Mouse (Mus musculus) splenic B cell, adult 2 months (primary cell): ENCODE measurements around the gene Kif22.

Experiments used
- DNase-seq: peaks from one replicate; pipeline ENCODE4 v3.0.0-alpha.2; 2011; ENCODE audit warnings: low read depth, low spot score
- H3K27me3 ChIP-seq: 2 replicates; pipeline ENCODE4 v1.6.1; 2012; ENCODE audit warnings: mild to moderate bottlenecking, low read length, moderate library complexity, mixed read lengths; ENCODE audit not compliant: control insufficient read depth, poor library complexity, insufficient read depth, severe bottlenecking
- H3K36me3 ChIP-seq: 2 replicates; pipeline ENCODE4 v1.6.1; 2012; ENCODE audit warnings: mild to moderate bottlenecking, low read length, moderate library complexity, mixed read lengths; ENCODE audit not compliant: control insufficient read depth, poor library complexity, insufficient read depth, severe bottlenecking

The Kif22 gene

GRCm38 (mm10) chr7:127076188-127076587 is 33.9 kb upstream of the Kif22 start:
- Histone ChIP-seq H3K36me3 (no peaks in the 10 kb centered on the region), H3K27me3 (no peaks in the 10 kb centered on the region)
- DNase-seq = no peak

GRCm38 (mm10) chr7:127073221-127073620 is 30.9 kb upstream of the Kif22 start:
- H3K36me3 ChIP-seq = no peaks in the 10 kb centered on the region
- no peaks in the 10 kb centered on the region for H3K27me3 ChIP-seq

GRCm38 (mm10) chr7:127070871-127071413 is 28.7 kb upstream of the Kif22 start:
- DNase-seq = no peak
- Histone ChIP-seq H3K36me3 (no peaks in the 10 kb centered on the region), H3K27me3 (no peaks in the 10 kb centered on the region)

More at GRCm38 (mm10) chr7:127073221-127073620, 30.9 kb upstream of the Kif22 start:
- DNase-seq = no peak

DNA sequence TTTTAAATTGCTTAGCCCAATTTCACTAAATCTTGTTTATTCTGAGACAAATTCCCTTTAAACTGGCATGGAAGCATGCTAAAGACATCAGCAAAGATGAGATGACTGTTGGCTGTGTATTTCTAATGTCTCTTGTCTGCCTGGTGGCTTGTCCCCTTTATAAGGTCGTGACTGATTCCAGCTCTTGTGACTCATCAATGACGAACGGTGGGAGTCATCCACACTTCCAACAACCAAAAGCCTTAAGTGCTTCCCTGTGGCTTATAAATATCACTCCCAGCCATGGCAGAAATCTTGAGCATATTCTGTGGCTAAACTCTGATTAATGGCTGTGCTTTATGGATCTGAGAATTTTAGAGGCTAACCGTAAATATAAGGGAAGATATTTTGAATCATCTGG is 24.0 kb upstream of the Kif22 start:
- no peaks in the 10 kb centered on the region for H3K36me3 ChIP-seq
- no peaks in the 10 kb centered on the region for H3K27me3 ChIP-seq
- DNase-seq = no peak

GRCm38 (mm10) chr7:127065538-127065937 is 23.3 kb upstream of the Kif22 start:
- DNase-seq = peak; percentile 39
- Histone ChIP-seq H3K27me3 (no peaks in the 10 kb centered on the region), H3K36me3 (no peaks in the 10 kb centered on the region)

GRCm38 (mm10) chr7:127055026-127055585 is 12.8 kb upstream of the Kif22 start:
- Histone ChIP-seq H3K27me3 (no peaks in the 10 kb centered on the region), H3K36me3 (no peaks in the 10 kb centered on the region)
- DNase-seq = no peak

- no peak for DNase-seq
- H3K36me3 ChIP-seq = no peaks in the 10 kb centered on the region
- no peaks in the 10 kb centered on the region for H3K27me3 ChIP-seq
Observed at GRCm38 (mm10) chr7:127031244-127031643, 11.0 kb downstream of the Kif22 start.

- H3K27me3 ChIP-seq = no peaks in the 10 kb centered on the region
- no peak for DNase-seq
- no peaks in the 10 kb centered on the region for H3K36me3 ChIP-seq
Observed at GRCm38 (mm10) chr7:127030172-127030571, 12.1 kb downstream of the Kif22 start.

DNA sequence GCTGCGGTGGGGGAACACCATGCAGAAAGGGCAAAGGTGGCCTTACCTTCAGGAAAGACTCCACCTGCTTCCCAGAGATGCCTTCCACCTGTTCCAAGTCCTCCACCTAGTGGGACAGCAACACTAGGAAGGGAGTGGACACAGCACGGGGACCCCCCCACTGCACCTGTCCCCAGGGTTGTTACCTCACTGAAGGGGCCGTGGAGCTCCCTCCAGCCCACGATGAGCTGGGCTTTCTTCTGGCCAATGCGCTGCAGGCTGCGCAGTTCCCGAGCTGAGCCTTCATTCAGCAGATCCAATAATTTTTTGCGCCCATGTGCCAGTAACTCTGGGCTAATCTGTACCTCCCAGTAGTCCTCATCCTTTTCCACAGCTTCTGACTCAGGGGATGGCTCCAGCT is 14.4 kb downstream of the Kif22 start:
- Histone ChIP-seq H3K36me3 (peaks cover 8% of the 10 kb centered on the region), H3K27me3 (no peaks in the 10 kb centered on the region)
- no peak for DNase-seq

DNA sequence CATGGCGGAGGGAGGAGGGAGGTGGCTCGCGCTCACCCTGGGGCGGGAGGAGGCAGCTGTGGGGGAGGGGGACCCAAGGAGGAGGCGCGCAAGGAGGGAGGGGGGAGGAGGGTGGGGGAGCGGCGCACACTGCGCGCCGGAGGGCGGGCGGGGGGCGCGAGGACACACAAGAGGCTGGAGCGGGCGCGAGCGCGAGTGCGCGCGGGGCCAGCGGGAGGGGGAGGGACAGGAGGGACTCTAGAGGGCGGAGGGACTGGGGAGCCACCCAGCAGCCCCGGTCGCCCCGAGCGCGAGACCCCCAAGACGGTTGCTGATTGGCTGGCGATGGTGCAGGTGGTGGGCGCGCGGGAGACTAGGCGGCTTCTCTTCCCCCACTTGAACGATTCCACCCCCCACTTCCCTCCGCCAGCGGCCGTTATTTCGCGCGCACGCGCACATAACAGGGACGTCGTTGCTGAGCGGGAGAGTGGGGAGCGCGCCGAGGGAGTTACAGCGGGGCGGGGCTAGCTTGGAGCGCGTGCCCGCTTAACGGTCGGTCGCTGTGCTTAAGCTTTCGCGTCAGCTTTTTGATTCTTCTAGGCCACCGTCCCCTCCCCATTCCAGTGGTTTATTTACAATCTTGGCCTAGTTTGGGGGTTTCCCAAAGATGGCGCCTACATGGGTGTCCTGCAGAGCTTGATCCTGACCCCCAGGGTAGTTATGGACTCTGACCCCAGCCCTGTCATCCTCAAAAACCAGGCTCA is 15.1 kb downstream of the Kif22 start, which contains the start of gene Maz:
Gene Maz, minus strand, starts transcription at position 54 of the 743 bp plus-strand sequence.
- Histone ChIP-seq H3K27me3 (no peaks in the 10 kb centered on the region), H3K36me3 (peaks cover 8% of the 10 kb centered on the region)
- peak; percentile 100 for DNase-seq

DNA sequence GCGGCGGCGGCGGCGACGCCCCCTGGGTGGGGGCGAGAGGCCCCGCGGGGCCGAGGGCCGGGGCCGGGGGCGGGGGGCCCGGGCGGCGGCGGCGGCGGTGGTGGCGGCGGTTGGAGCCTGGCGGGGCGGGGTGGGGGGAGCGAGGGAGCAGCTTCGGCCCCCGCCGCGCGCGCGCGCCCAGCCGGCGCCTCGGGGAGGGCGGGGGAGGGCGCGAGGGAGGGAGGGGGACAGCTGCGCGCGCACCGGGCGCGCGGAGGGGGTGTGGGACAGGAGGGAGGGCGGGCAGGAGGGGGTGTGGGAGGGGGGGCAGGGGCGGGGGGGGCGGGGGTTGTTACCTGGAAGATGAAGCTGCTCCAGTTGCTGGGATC is 15.7 kb downstream of the Kif22 start:
- H3K27me3 ChIP-seq = no peaks in the 10 kb centered on the region
- H3K36me3 ChIP-seq = peaks cover 8% of the 10 kb centered on the region
- peak; percentile 90 for DNase-seq

DNA sequence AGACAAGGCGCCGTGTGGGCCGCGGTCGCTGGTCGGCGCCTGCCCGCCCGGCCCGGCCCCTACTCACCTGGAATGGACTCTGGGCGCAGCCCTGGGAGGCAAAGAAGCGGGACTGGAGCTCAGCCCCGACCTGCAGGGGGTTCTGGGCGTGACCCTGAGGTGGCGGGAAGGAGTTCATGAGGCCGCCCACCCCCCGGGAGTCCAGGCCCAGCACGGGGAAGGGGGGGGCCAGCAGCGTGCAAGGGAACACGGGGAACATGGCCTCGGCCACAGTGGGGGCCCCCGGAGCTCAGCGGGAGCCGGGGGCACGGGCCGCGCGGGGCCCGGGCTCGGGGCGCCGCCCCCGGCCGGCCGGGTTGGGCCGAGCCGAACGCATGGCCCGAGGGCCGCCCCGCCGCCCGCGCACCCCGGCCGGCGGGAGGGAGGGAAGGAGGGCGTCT is 16.1 kb downstream of the Kif22 start:
- no peaks in the 10 kb centered on the region for H3K27me3 ChIP-seq
- DNase-seq = peak; percentile 62
- peaks cover 8% of the 10 kb centered on the region for H3K36me3 ChIP-seq

- DNase-seq = no peak
- Histone ChIP-seq H3K36me3 (peaks cover 8% of the 10 kb centered on the region), H3K27me3 (no peaks in the 10 kb centered on the region)
Observed at GRCm38 (mm10) chr7:127025556-127026160, 16.6 kb downstream of the Kif22 start.

GRCm38 (mm10) chr7:127024755-127025555 is 17.3 kb downstream of the Kif22 start:
- DNase-seq = peak; percentile 88
- peaks cover 8% of the 10 kb centered on the region for H3K36me3 ChIP-seq
- H3K27me3 ChIP-seq = no peaks in the 10 kb centered on the region
